Mouse (Mus musculus) lung, embryonic 14.5 days (tissue): ENCODE measurements at regions not wholly inside any gene's neighbourhood (a gene's known extent, or its start where the extent isn't known, plus 50 kb on each side); places are given as distances from the start of the nearest gene placed in this dataset.

Experiments
- ATAC-seq: fragments of 200-750 bp; cut with Nextera tagmentation; 2 replicates; pipeline ENCODE4 v1.8.0; 2017; ENCODE audit warnings: mild to moderate bottlenecking, moderate TSS enrichment, moderate library complexity; ENCODE audit not compliant: insufficient read depth
- DNase-seq: peaks from one replicate; pipeline ENCODE4 v3.0.0-alpha.2; 2015
- H3K27ac ChIP-seq: fragments of 300-500 bp; sonication (generic); 2 replicates; pipeline ENCODE4 v1.5.1; 2014; ENCODE audit warnings: low read depth, mild to moderate bottlenecking, moderate library complexity
- H3K27me3 ChIP-seq: fragments of 300-500 bp; sonication (generic); 2 replicates; pipeline ENCODE4 v1.6.1; 2014; ENCODE audit warnings: low read length, control low read depth; ENCODE audit not compliant: insufficient read depth
- H3K36me3 ChIP-seq: fragments of 300-500 bp; sonication (generic); 2 replicates; pipeline ENCODE4 v1.6.1; 2014; ENCODE audit warnings: control low read depth; ENCODE audit not compliant: insufficient read depth
- H3K4me1 ChIP-seq: fragments of 300-500 bp; sonication (generic); 2 replicates; pipeline ENCODE4 v1.6.1; 2014; ENCODE audit warnings: antibody characterized with exemption, control low read depth; ENCODE audit not compliant: insufficient read depth
- H3K4me2 ChIP-seq: fragments of 300-500 bp; sonication (generic); 2 replicates; pipeline ENCODE4 v1.6.1; 2014; ENCODE audit warnings: mild to moderate bottlenecking
- H3K4me3 ChIP-seq: fragments of 300-500 bp; sonication (generic); 2 replicates; pipeline ENCODE4 v1.5.1; 2014; ENCODE audit warnings: low read depth, low read length
- H3K9ac ChIP-seq: fragments of 300-500 bp; sonication (generic); 2 replicates; pipeline ENCODE4 v1.6.1; 2014
- H3K9me3 ChIP-seq: fragments of 300-500 bp; sonication (generic); 2 replicates; pipeline ENCODE4 v1.6.1; 2016; ENCODE audit warnings: low read depth, low read length, control low read depth
- CTCF ChIP-seq: IDR thresholded peaks from 2 replicates; pipeline ENCODE4 v1.5.1; 2016; ENCODE audit warnings: antibody characterized with exemption, low read depth
- WGBS: fragments of 180-500 bp; shearing (Covaris S2); extraction: QIAGEN DNeasy Blood & Tissue Kit; methylation state at CpG from one replicate; pipeline ENCODE4 v1.1.7; 2014; 5-methylcytosine and 5-hydroxymethylcytosine counted together

DNA sequence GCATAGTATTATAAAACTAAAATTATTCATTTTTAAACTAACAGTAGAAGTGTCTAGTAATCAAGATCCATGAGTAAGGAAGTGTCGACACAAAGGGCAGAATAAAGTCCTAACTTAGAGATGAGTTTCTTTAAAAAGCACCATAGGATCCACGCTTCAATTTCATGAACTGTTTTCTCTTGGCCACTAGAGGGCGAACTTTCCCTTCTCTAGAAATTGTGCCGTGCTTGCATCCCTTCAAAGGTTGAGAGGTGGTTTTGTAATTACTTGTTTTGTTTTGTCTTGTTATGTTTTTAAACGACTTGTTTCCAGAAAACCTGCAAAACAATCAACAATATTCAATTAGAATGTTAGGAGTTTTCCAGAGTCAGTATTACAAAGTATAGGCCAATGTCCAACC lies 253.8 kb downstream of the Pax3 start:
- Histone ChIP-seq H3K4me2 (no peak overlapping the region), H3K27me3 (no peaks in the 10 kb centered on the region), H3K4me3 (no peak overlapping the region), H3K9ac (no peak overlapping the region), H3K9me3 (no peaks in the 10 kb centered on the region), H3K36me3 (no peaks in the 10 kb centered on the region), H3K27ac (no peak overlapping the region), H3K4me1 (no peaks in the 10 kb centered on the region)
- 3% methylated on average over 5 of the region's 5 CpGs for WGBS
- ATAC-seq (no peak), DNase-seq (peak; percentile 85)
- peak; percentile 82 for TF ChIP-seq CTCF

GRCm38 (mm10) chr1:77933095-77933766 lies 263.7 kb downstream of the Pax3 start:
- ATAC-seq (peak; percentile 83; the same call in 1 of the 2 replicates), DNase-seq (peak; percentile 73)
- H3K36me3 ChIP-seq: no peaks in the 10 kb centered on the region
- no peak overlapping the region for H3K4me2 ChIP-seq
- 28% methylated on average over 6 of the region's 6 CpGs for WGBS
- H3K4me3 ChIP-seq: no peak overlapping the region
- no peaks in the 10 kb centered on the region for H3K9me3 ChIP-seq
- no peak overlapping the region for H3K9ac ChIP-seq
- no peak for TF ChIP-seq CTCF
- H3K27me3 ChIP-seq: peaks cover 5% of the 10 kb centered on the region; the same call in 1 of the 2 replicates
- no peak overlapping the region for H3K27ac ChIP-seq
- no peaks in the 10 kb centered on the region for H3K4me1 ChIP-seq

DNA sequence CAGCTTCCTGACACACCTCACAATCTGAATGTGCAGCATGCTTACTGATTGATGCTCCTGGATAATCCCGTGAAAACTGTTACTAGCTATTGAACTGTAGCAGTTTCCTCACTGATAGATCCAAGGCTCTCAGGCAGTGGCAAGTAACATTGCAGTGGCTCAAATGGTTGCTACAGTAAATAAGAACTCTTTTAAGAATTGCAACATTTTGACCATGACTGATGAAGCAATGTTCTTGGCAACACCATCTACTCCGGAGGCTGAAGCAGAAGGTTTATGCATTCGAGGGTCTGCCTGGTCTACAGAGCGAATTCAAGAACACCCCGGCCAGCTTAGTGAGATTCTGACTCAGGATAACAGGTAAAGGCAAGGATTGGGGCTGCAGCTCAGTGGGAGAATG lies 264.7 kb downstream of the Pax3 start:
- TF ChIP-seq CTCF: no peak
- no peaks in the 10 kb centered on the region for H3K4me1 ChIP-seq
- no peak overlapping the region for H3K4me2 ChIP-seq
- 64% methylated on average over 5 of the region's 5 CpGs for WGBS
- H3K27me3 ChIP-seq: peaks cover 5% of the 10 kb centered on the region; the same call in 1 of the 2 replicates
- ATAC-seq: no peak
- H3K4me3 ChIP-seq: no peak overlapping the region
- no peaks in the 10 kb centered on the region for H3K9me3 ChIP-seq
- H3K9ac ChIP-seq: no peak overlapping the region
- H3K27ac ChIP-seq: no peak overlapping the region
- no peaks in the 10 kb centered on the region for H3K36me3 ChIP-seq
- peak; percentile 42 for DNase-seq

GRCm38 (mm10) chr1:77930661-77931060 lies 266.3 kb downstream of the Pax3 start:
- no peak overlapping the region for H3K4me3 ChIP-seq
- no peaks in the 10 kb centered on the region for H3K9me3 ChIP-seq
- DNase-seq: peak; percentile 44
- no peak overlapping the region for H3K9ac ChIP-seq
- H3K27ac ChIP-seq: no peak overlapping the region
- no peak for ATAC-seq
- 85% methylated on average over 6 of the region's 6 CpGs for WGBS
- H3K36me3 ChIP-seq: no peaks in the 10 kb centered on the region
- TF ChIP-seq CTCF: peak; percentile 48
- H3K4me2 ChIP-seq: no peak overlapping the region
- no peaks in the 10 kb centered on the region for H3K4me1 ChIP-seq
- peaks cover 5% of the 10 kb centered on the region; the same call in 1 of the 2 replicates for H3K27me3 ChIP-seq

- Histone ChIP-seq H3K4me1 (no peaks in the 10 kb centered on the region), H3K4me3 (no peak overlapping the region), H3K4me2 (no peak overlapping the region), H3K9ac (no peak overlapping the region), H3K36me3 (no peaks in the 10 kb centered on the region), H3K27ac (no peak overlapping the region), H3K27me3 (peaks cover 5% of the 10 kb centered on the region; the same call in 1 of the 2 replicates), H3K9me3 (no peaks in the 10 kb centered on the region)
- TF ChIP-seq CTCF: no peak
- WGBS: 33% methylated on average over 8 of the region's 8 CpGs
- ATAC-seq (no peak), DNase-seq (no peak)
Observed at GRCm38 (mm10) chr1:77929552-77929951, 267.4 kb downstream of the Pax3 start.

- TF ChIP-seq CTCF: no peak
- no peak overlapping the region for H3K9ac ChIP-seq
- ATAC-seq: peak; percentile 28; the same call in 1 of the 2 replicates
- H3K4me2 ChIP-seq: no peak overlapping the region
- no peaks in the 10 kb centered on the region for H3K27me3 ChIP-seq
- DNase-seq: peak; percentile 32
- no peak overlapping the region for H3K27ac ChIP-seq
- 67% methylated on average over 3 of the region's 3 CpGs for WGBS
- H3K36me3 ChIP-seq: no peaks in the 10 kb centered on the region
- H3K9me3 ChIP-seq: no peaks in the 10 kb centered on the region
- H3K4me1 ChIP-seq: no peaks in the 10 kb centered on the region
- H3K4me3 ChIP-seq: no peak overlapping the region
Observed at GRCm38 (mm10) chr1:77926146-77926545, 270.8 kb downstream of the Pax3 start.

GRCm38 (mm10) chr1:77896226-77896625 lies 300.7 kb downstream of the Pax3 start:
- DNase-seq (peak; percentile 84), ATAC-seq (no peak)
- Histone ChIP-seq H3K4me3 (no peak overlapping the region), H3K27me3 (no peaks in the 10 kb centered on the region), H3K36me3 (no peaks in the 10 kb centered on the region), H3K9me3 (no peaks in the 10 kb centered on the region), H3K4me1 (no peaks in the 10 kb centered on the region), H3K27ac (no peak overlapping the region), H3K9ac (no peak overlapping the region), H3K4me2 (no peak overlapping the region)
- 45% methylated on average over 5 of the region's 5 CpGs for WGBS
- peak; percentile 78 for TF ChIP-seq CTCF
